ENCODE assay signal across 1 mouse cellular context in the genomic region with DNA sequence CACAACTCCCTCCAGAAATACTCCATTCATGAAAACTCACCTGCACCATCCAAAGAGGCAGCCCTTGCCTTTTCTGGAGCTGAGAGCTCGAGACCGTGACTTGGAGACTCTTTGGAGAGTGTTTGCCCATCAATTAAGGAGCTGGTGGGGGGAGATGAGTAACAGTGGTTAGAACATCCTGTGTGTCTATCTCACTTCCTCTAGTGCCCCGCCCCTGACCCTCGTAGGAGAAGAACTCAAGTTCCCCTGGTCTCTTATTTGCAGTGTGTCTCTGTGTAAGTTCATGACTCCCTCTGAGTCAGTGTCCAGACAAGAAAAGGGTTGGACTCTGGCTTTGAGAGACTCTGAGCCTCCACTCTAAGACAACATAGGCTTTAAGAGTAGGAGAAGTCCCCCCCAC.
TF ChIP-seq lines count a peak whose summit lies in the region.

No protein-coding gene starts in this region.

TF ChIP-seq in CH12.LX, 34 proteins besides CTCF, POLR2A, EP300 and RAD21 (continued from another document):
- TF ChIP-seq TBP (conservative IDR thresholded peaks at IDR 0.05; ENCODE audit: low read depth, low read length) (peak; percentile 65; the same call in 1 of the 2 replicates), NELFE (IDR thresholded peaks at IDR 0.05; ENCODE audit: low read depth, low read length) (peak; percentile 35; the same call in 1 of the 2 replicates), MYC (IDR thresholded peaks at IDR 0.05; ENCODE audit: low read depth, low read length) (no peak)
